Mouse (Mus musculus): Measurements from ENCODE around the gene AI182371. TPM values are rescaled to one million over a fixed set of nuclear protein-coding genes. Genes with fewer than 3 reads are reported as not detected.

The AI182371 gene
- 1 to 10 TPM; 1.7 to 9.3 (median 4.2) TPM for total RNA-seq (2018; cell fraction: chromatin; rRNA removed)
- under 1 TPM in 20 of 26 experiments, not detected in 6; 0.09 to 0.51 (median 0.27) TPM for total RNA-seq (2018; cell fraction: cytosol; rRNA removed)
- 1 to 10 TPM in 22 of 26 experiments, under 1 TPM in 3, not detected in 1; 0.63 to 5.3 (median 2.1) TPM for total RNA-seq (2018; cell fraction: nucleus; rRNA removed)
- 0.22 to 1.00 TPM (median 0.40 TPM) in 3 replicates for polyA plus RNA-seq (2018)

DNA sequence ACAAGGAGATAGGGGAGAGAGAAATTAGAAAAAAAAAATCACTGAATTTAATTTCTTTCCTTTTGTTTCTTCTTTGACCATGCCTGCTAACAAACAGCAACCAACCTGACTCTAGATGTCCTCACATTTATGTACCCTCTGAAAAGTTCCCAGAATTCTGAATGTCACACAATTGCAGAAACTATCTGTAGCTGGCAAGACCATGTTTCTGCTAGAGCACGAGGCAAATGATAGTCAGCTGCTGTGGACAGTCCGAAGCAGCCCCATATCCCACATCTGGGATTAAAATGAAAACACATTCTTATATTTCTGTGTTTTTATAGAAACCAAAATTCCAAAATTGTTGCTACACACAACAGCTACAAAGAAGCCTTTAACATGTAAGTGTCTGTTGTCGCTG lies at the start of gene AI182371:
AI182371 (minus strand) TSS at position 101 of the 400 bp plus-strand sequence.
- no peak within 1 kb of the TSS for H3K4me3 ChIP-seq (ENCODE audit: inconsistent target)
- H3K36me3 ChIP-seq (ENCODE audit: inconsistent target), result no peaks in the 10 kb centered on the region
- no peak within 1 kb of the TSS for H3K27ac ChIP-seq
- no peaks in the 10 kb centered on the region for H3K79me2 ChIP-seq (ENCODE audit: inconsistent target)
- WGBS (ENCODE audit: missing documents), result 90% methylated on average over 3 of the region's 3 CpGs

DNA sequence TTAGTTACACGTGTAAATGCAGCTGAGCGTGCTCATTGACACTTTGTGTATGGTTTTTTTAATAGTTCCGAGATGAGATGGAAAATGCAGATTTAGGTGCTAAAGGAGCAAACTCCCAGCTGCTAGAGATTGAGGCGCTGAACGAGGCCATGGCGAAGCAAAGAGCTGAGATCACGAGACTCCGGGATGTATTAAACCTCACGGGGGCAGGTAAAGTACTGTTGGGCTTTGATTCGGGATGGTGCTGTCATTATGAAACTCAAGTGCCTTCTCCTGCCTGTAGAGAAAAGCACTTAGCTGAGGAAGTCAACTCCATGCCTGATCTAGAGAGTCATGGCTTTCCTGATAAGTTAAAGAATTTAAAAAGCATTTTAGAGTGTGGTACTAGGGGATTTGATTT lies 47.5 kb upstream of the AI182371 start:
- Histone ChIP-seq H3K36me3 (ENCODE audit: inconsistent target) (peaks cover 82% of the 10 kb centered on the region), H3K4me3 (ENCODE audit: inconsistent target) (no peak overlapping the region), H3K79me2 (ENCODE audit: inconsistent target) (no peaks in the 10 kb centered on the region), H3K27ac (no peak overlapping the region)
- 97% methylated on average over 10 of the region's 10 CpGs for WGBS (ENCODE audit: missing documents)

DNA sequence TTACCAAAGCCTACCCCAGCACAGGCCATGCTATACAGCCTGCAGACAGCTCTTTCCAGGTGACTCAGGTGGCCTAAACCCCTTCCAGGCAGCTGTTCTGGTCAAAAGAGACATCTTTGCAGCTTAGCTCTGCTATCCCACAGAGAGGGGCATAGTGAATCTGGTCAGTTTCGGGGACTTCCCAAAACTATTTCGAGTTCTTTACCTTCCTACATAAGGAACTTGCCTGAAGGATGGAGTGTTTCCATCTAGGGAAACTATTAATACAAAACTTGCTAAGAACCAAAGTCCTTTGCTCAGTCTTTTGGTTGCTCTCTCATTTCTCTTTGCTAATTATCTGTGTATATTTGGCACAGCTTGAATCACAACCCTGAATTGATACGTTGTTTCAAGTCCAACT lies 40.3 kb upstream of the AI182371 start:
- WGBS (ENCODE audit: missing documents), result 90% methylated on average over 2 of the region's 3 CpGs
- Histone ChIP-seq H3K79me2 (ENCODE audit: inconsistent target) (no peaks in the 10 kb centered on the region), H3K36me3 (ENCODE audit: inconsistent target) (peaks cover 58% of the 10 kb centered on the region), H3K27ac (no peak overlapping the region), H3K4me3 (ENCODE audit: inconsistent target) (no peak overlapping the region)

DNA sequence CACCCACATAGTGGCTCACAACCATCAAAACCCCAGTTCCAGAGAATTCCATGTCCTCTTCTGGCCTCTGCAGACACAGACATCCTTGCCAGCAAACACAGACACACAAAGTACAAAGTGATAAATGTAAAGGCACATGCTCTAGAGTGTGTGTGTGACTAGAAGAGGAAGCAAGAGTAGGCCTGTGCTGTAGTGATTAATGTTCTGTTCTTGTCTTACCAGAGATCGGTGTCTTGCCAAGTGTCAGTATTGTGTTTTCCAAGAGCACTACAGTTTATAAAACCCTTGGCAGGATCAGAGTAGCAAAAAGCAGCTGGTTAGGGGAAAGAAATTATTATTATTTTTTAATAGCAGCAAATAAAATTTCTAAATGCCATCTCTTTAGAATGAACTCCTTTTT lies 37.2 kb upstream of the AI182371 start:
- WGBS (ENCODE audit: missing documents), result 94% methylated on average over 1 of the region's 1 CpGs
- peaks cover 36% of the 10 kb centered on the region for H3K36me3 ChIP-seq (ENCODE audit: inconsistent target)

DNA sequence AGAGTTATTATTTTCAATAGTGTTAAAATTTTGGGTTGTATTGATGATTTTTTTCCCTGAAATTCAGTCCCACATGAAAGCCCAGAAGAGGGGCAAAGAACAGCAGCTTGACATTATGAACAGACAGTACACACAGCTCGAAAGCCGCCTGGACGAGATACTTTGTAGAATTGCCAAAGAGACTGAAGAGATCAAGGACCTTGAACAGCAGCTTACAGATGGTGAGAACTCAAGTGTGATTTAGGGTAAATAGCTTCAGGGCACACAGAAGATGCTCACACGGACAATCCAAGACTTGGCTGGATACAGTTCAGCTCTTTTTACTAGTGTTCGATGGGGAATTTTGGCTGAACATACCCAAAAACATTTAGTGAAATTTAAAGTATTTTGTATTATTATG lies 32.5 kb upstream of the AI182371 start:
- H3K36me3 ChIP-seq (ENCODE audit: inconsistent target), result peaks cover 29% of the 10 kb centered on the region
- 98% methylated on average over 5 of the region's 5 CpGs for WGBS (ENCODE audit: missing documents)

More for the DNA sequence above, 37.2 kb upstream of the AI182371 start:
- Histone ChIP-seq H3K27ac (no peak overlapping the region), H3K4me3 (ENCODE audit: inconsistent target) (no peak overlapping the region), H3K79me2 (ENCODE audit: inconsistent target) (peaks cover 7% of the 10 kb centered on the region; the same call in 1 of the 2 replicates)

DNA sequence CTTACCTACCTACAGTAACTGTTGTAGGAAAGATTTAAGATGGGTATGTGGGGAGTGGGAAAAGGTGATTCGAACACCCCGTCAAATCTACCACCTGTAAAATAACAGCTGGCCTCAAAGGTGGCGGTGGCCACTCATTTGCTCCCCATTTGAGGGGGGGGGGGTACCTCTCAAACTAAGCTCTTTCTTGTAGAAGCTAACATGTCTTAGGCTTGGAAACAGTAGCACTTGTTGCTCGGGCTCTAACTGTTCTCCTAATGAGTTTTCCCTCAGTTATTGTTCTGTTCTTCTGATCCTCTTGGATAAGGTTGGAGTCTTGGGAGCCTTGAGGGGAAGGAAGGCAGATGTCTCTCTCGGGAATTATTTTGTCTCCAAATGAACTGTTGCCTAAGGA lies 31.3 kb upstream of the AI182371 start:
- Histone ChIP-seq H3K79me2 (ENCODE audit: inconsistent target) (peaks cover 13% of the 10 kb centered on the region; the same call in 1 of the 2 replicates), H3K4me3 (ENCODE audit: inconsistent target) (peak overlapping the region; percentile 47), H3K36me3 (ENCODE audit: inconsistent target) (peaks cover 32% of the 10 kb centered on the region), H3K27ac (peak overlapping the region; percentile 70)
- WGBS (ENCODE audit: missing documents), result 3% methylated on average over 5 of the region's 5 CpGs

More for the DNA sequence above, 32.5 kb upstream of the AI182371 start:
- Histone ChIP-seq H3K79me2 (ENCODE audit: inconsistent target) (peaks cover 13% of the 10 kb centered on the region; the same call in 1 of the 2 replicates), H3K4me3 (ENCODE audit: inconsistent target) (no peak overlapping the region), H3K27ac (no peak overlapping the region)

DNA sequence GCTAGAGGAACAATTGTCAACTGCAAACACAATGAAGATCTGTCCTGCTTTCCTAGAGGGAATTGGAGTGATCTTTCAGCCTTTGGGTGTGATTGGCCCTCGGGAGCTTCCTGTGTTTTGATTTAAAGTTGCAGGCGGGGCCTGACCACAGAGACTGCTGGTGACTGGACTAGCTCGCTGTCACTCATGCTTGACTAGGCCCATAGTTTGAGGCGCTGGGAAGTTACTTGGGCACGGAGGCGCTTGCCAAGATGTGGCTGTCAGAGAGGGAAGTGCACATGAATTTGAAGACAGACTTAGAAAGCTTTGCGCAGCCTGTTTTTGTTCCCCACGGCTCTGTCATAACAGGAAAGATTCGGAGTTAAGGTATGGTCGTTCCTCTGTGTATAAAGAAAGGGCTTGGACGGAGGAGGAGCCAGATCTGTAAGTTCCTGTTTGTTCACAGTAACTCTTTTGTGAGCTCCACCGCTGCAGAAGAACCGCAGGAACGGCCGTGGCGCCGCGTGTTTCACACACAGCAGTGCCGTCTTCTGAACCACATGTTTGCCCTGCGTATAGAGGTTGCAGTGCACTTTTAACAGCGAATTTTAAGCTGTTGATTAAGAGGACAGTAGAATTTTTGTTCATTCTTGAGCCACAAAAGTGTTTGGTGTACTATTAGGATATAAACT lies 30.8 kb upstream of the AI182371 start:
- WGBS (ENCODE audit: missing documents), result 0% methylated on average over 21 of the region's 21 CpGs
- H3K36me3 ChIP-seq (ENCODE audit: inconsistent target), result peaks cover 32% of the 10 kb centered on the region

DNA sequence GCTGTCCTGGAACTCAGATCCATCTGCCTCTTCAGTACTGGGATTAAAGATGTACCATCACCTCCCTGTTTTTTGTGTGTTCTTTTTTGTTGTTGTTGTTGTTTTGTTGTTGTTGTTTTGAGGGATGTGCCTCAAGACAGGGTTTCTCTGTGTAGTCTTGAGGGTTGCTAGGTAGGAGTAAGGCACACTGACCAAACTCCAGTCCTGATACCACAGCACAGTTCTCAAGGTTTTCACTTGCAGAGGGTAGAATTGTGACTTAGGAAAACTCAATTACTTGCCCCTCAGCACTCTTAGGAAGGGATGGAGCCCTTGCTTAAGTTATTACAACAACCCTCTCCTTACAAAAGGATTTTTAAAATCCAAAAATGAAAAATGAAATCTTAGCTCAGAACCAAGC lies 30.1 kb upstream of the AI182371 start:
- Histone ChIP-seq H3K36me3 (ENCODE audit: inconsistent target) (peaks cover 33% of the 10 kb centered on the region), H3K4me3 (ENCODE audit: inconsistent target) (peak overlapping the region; percentile 47; the same call in 1 of the 2 replicates), H3K79me2 (ENCODE audit: inconsistent target) (peaks cover 13% of the 10 kb centered on the region; the same call in 1 of the 2 replicates), H3K27ac (peak overlapping the region; percentile 70)

More for the DNA sequence above, 30.8 kb upstream of the AI182371 start:
- H3K4me3 ChIP-seq (ENCODE audit: inconsistent target), result peak overlapping the region; percentile 47
- peaks cover 13% of the 10 kb centered on the region; the same call in 1 of the 2 replicates for H3K79me2 ChIP-seq (ENCODE audit: inconsistent target)
- H3K27ac ChIP-seq, result peak overlapping the region; percentile 70

DNA sequence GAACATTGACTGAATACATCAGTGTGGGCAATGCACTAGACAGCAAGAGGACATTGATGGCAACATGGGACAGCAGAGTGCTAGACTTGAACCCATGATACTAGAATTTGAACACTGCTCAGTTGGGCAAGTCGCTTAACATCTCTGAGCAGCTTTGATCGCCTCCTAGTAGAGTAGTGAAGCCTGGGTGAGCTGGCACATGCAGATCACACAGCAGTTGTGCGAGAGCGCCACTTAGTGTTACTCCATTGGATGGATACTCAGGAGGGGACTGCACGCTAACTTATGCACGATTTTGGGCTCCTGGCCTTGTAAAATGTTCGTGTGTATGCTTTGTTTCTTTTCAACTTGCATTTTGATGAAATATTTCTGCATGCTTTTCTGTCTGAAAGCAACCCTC lies 23.4 kb upstream of the AI182371 start:
- H3K36me3 ChIP-seq (ENCODE audit: inconsistent target), result peaks cover 55% of the 10 kb centered on the region
- H3K79me2 ChIP-seq (ENCODE audit: inconsistent target), result no peaks in the 10 kb centered on the region
- 89% methylated on average over 7 of the region's 7 CpGs for WGBS (ENCODE audit: missing documents)
- no peak overlapping the region for H3K4me3 ChIP-seq (ENCODE audit: inconsistent target)
- no peak overlapping the region for H3K27ac ChIP-seq

DNA sequence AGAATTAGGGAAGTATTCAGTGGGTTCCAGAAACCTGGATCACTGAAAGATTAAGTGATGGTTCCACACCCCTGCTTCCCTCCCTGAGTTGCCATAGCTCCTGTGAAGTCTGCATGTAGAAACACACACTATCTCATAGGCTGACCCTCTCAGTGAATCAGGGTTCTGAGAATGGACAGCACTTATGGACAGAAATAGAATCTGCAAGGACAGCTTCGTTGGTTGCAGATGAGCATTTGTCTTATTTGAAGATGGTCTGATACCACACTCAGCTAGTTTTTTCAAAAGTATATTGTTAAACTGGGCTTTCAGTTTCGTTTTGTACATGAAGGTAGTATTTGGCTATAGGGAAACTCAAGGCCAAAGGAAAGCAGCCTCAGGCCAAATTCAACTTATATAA lies 9.2 kb upstream of the AI182371 start:
- peaks cover 24% of the 10 kb centered on the region for H3K79me2 ChIP-seq (ENCODE audit: inconsistent target)
- H3K36me3 ChIP-seq (ENCODE audit: inconsistent target), result peaks cover 13% of the 10 kb centered on the region
- peak overlapping the region; percentile 70 for H3K4me3 ChIP-seq (ENCODE audit: inconsistent target)
- WGBS (ENCODE audit: missing documents), result 7% methylated on average over 2 of the region's 2 CpGs
- H3K27ac ChIP-seq, result peak overlapping the region; percentile 66

DNA sequence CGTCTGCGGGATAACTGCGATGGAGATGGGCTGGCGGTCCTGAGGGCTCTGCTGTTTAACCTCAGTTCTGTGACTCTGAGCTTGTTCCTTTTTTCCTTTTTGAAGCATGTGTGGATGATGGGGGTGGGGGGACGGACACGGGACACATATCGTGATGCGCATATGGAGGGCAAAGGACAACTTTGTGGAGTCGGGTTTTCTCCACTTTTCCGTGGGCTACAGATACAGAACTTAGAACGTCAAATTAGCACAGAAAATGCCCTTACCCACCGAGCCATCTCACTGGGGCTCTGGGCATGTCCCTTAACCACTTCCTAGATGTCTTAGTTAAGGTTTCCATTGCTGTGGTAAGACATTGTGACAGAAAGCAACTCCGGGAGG lies 8.6 kb upstream of the AI182371 start:
- under 1% methylated on average over 13 of the region's 13 CpGs for WGBS (ENCODE audit: missing documents)
- Histone ChIP-seq H3K4me3 (ENCODE audit: inconsistent target) (peak overlapping the region; percentile 70), H3K27ac (peak overlapping the region; percentile 66), H3K79me2 (ENCODE audit: inconsistent target) (peaks cover 24% of the 10 kb centered on the region), H3K36me3 (ENCODE audit: inconsistent target) (peaks cover 7% of the 10 kb centered on the region)

DNA sequence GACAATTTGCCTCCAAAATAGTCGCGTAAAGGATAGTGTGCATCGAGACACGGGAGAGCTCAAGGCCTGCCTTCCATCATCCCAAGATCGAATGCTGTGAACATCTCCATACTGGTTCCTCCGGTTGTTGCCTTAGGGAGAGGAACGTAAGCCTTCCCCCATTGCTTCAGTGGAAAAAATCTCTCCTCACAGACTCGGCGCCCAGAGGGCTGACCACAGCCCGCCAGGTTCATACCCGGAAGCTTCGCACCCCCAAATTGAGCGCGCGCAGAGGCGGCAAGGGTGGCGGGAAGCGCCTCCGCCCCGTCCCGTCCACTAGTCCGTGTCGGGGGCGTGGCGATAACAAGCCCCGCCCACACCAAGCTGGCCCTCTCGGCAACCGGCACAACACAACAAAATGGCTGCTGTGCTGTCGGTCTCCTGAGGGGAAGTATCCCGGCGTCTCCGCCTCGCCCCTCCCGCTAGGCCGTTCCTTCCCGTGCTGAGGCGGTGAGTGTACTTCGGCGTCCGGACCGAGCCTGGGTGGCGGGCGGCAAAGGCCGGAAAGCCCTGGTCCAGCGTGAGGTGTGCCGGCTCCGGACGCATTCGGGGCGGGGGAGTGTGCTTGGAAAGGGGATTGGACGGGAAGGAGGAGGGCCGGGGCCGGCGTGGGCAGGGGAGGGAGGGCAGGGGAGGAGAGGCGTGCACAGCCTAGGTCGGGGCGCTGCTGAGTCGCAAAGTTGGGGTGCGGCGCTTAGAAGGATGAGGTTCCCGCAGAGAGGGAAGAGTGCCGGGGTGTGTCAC lies 8.0 kb upstream of the AI182371 start, which contains the start of gene Cntrl:
Cntrl (plus strand) TSS at position 352 of the 783 bp plus-strand sequence.
- H3K79me2 ChIP-seq (ENCODE audit: inconsistent target), result peaks cover 24% of the 10 kb centered on the region
- H3K36me3 ChIP-seq (ENCODE audit: inconsistent target), result peaks cover 2% of the 10 kb centered on the region; the same call in 1 of the 2 replicates
- under 1% methylated on average over 54 of the region's 62 CpGs for WGBS (ENCODE audit: missing documents)
- H3K27ac ChIP-seq, result peak within 1 kb of the TSS; percentile 66
- peak within 1 kb of the TSS; percentile 70 for H3K4me3 ChIP-seq (ENCODE audit: inconsistent target)

DNA sequence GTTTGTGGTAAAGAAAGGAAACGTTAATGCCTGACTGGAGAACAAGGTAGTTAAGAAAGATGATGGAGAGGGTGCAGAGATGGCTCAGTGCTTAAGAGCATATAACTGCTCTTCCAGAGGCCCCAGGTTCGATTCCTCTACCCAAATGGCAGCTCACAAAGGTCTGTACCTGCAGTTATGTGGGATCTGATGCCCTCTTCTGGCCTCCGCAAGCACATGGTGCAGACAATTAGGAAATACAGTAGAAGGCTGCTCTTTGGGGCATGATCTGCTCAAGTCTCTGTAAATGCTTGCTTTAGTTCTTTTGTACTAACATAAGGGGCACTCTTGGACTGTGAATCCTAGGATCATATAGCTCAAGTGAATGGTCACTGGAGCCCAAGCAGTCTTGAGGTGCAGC lies 7.4 kb upstream of the AI182371 start:
- H3K36me3 ChIP-seq (ENCODE audit: inconsistent target), result no peaks in the 10 kb centered on the region
- peak overlapping the region; percentile 70 for H3K4me3 ChIP-seq (ENCODE audit: inconsistent target)
- peak overlapping the region; percentile 66 for H3K27ac ChIP-seq
- peaks cover 24% of the 10 kb centered on the region for H3K79me2 ChIP-seq (ENCODE audit: inconsistent target)
- 6% methylated on average over 3 of the region's 3 CpGs for WGBS (ENCODE audit: missing documents)

DNA sequence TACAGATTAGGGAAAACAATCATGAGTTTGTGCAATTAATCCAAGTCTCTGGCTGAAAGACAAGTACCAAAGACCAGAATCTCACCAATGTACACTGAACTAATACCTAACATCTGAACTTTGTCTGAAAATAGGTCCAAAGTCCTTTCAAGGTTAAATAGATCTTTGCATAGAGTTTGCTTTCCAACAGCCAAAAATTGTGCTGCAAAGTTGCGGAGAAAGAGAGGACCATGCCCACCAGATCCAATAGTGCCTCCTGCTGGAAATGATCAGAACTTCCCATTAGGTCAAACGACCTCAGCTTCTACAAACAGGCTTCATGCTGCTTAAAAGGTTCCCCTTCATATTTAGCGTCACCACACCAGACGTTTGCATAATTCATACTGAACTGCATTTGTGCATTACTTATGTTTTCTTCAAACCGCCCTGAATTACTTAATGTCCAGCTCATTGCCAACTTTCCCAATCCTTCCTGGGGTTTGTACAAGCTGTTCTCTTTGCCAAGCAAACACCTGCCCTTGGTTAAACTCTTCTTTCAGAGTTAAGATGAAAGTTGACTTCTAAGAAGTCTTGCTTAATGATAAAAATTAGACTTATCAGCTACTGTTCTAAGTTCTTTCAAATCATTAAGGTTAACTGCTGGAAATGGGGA lies 6.8 kb upstream of the AI182371 start:
- H3K27ac ChIP-seq, result no peak overlapping the region
- WGBS (ENCODE audit: missing documents), result 21% methylated on average over 5 of the region's 5 CpGs
- H3K36me3 ChIP-seq (ENCODE audit: inconsistent target), result no peaks in the 10 kb centered on the region
- H3K4me3 ChIP-seq (ENCODE audit: inconsistent target), result no peak overlapping the region
- peaks cover 24% of the 10 kb centered on the region for H3K79me2 ChIP-seq (ENCODE audit: inconsistent target)
